Mouse (Mus musculus): ENCODE data around the gene Spata1.

DNA sequence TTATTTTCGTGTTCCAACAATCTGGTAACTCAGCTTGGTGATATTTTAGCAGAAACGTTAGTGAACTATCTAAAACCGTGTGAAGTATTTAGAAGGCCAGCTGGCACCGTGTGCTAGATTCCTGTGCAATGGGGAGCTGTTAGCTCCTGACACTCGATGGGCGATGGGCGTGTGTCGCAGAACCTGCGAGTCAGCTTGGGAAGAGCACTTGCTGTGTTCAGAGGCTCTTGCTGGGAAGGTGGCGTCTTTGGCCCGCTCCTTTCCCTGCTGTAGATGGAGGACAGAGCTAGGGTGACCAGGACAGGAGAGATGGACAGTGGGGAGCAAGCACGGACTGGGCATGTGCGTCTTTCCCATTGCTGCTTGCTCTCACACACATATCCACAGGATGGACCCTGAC, 86.5 kb downstream of the Spata1 start:
- no peak for TF ChIP-seq CTCF (IDR thresholded peaks at IDR 0.05; ENCODE audit: control insufficient read depth, insufficient read depth, low read length)
- no peak for TF ChIP-seq POLR2A (IDR thresholded peaks at IDR 0.05; ENCODE audit: borderline replicate concordance, control insufficient read depth, low read depth, low read length)

All from bone marrow, adult 2 months (tissue).